Mouse (Mus musculus) naive thymus-derived CD4-positive, alpha-beta T cell, adult 2 months (primary cell): Measurements from ENCODE around the gene Fancc.
A peak's percentile ranks its signal among the peaks of the same experiment; 100 is the strongest.
"Not testable (repeated sequence)": the region's sequence is repeated elsewhere in the genome, so short reads cannot be mapped to it uniquely, and the experiment has no call there.

Experiments
- DNase-seq: peaks from one replicate; pipeline ENCODE4 v3.0.0-alpha.2; 2011; ENCODE audit warnings: low read depth

Fancc gene

DNA sequence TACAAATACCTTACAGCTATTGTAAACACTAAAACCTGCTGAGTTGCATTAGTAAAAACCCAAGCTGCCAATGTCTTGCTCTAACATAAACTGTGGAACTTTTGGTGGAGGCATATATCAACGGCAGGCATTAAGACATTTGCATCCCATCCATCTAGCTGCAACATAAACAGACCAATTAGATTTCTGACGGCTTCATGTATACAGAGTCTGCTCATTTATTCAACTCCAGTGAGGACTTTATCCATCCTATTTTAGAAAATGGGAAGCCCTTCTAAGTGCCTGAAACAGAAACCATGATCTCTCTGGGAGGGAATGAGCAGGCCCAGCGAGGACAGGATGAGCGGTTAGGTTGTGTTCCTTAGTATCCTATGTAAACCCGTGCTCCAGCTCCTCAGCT lies 18.5 kb upstream of the Fancc start:
- no peak for DNase-seq

GRCm38 (mm10) chr13:63514931-63515360 lies 17.9 kb upstream of the Fancc start:
- no peak for DNase-seq

DNA sequence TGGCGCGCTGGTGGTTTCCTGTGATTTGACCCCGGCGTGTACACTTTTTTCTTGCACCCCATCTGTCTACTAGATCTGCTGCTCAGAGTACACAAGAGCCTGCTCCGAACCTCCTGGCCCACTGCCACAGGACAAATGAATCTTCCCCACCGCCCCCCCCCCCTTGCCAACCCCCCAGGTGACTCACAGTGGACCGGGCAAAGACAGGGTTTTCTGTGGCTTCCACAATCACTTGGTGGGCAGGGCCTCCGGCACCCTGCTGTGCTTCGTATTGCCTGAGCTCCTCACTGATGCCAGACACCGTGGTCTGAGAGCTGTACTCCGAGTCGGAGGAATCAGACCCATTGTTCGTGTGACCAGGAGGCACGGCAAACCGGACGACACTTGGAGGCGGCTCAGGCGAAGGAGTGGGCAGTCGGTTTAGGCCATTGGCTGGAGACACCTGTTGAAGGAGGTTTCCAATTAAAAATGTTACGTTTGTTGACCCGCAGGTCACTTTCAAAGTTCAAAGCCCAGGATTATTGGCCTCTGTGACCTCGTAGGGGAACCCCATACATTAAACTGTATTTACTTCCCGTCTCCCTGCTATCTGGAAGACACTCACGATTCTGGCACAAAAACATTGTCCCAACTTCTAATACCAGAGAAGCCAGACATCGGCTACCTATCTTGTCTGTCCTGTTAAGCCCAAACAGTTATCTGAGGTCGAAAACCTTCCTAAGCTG lies 16.5 kb upstream of the Fancc start:
- no peak for DNase-seq

- DNase-seq, result no peak
These were observed 15.3 kb upstream of the Fancc start for GRCm38 (mm10) chr13:63512411-63512810.

GRCm38 (mm10) chr13:63507821-63508220 lies 10.7 kb upstream of the Fancc start:
- DNase-seq, result no peak

GRCm38 (mm10) chr13:63507001-63507556 lies 10.0 kb upstream of the Fancc start:
- no peak for DNase-seq

DNA sequence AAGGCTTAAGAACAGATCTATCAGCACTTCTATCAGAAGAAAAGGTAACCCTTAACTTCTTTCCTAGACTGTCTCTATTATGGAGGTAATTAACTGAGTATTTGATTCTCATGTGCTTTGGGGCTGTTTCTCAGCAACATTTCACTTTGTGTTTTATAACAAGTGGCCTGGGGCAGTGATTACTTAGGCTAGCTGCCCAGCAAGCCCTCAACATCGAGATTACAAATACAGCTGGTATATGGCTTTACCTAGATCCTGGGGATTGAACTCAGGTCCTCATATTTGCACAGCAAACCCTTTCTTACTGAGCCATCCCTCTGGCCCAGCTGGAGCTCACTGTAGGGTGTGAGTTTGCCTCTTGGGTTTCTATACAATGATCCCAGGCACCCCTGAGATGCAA lies 9.3 kb upstream of the Fancc start:
- DNase-seq, result no peak

GRCm38 (mm10) chr13:63502391-63502790 lies 5.3 kb upstream of the Fancc start:
- no peak for DNase-seq

DNA sequence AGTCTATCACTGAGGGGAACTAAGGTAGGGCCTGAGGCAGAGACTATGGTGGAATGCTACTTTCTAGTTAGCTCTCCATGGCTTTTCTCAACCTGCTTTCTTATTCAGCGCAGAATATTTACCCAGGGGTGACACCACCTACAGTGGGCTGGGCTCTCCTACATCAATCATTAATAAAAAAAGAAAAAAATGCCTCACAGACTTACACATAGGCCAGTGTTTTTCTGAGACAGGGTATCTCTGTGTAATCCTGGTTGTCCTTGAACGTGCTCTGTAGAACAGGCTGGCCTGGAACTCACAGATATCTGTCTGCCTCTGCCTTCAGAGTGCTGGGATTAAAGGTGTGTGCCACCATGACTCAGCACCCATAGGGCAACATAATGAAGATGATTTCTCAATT lies 2.4 kb upstream of the Fancc start:
- no peak for DNase-seq

DNA sequence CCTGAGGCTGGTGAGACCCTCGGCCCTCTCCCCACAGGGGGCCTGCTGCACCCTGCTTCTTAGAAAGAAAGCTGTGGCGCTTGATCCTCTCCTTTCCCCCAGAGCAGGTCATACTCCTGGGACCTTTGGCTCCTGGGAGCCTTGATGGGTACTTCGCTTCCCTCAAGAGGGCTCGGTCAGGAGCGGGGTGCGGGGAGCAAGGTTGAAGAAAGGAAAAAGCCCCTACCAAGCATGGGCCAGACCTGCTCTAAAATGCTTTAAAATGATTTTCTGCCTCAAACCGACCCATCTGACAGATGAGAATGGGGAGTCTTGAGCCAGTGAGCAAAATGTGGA lies 9.4 kb downstream of the Fancc start:
- no peak for DNase-seq

DNA sequence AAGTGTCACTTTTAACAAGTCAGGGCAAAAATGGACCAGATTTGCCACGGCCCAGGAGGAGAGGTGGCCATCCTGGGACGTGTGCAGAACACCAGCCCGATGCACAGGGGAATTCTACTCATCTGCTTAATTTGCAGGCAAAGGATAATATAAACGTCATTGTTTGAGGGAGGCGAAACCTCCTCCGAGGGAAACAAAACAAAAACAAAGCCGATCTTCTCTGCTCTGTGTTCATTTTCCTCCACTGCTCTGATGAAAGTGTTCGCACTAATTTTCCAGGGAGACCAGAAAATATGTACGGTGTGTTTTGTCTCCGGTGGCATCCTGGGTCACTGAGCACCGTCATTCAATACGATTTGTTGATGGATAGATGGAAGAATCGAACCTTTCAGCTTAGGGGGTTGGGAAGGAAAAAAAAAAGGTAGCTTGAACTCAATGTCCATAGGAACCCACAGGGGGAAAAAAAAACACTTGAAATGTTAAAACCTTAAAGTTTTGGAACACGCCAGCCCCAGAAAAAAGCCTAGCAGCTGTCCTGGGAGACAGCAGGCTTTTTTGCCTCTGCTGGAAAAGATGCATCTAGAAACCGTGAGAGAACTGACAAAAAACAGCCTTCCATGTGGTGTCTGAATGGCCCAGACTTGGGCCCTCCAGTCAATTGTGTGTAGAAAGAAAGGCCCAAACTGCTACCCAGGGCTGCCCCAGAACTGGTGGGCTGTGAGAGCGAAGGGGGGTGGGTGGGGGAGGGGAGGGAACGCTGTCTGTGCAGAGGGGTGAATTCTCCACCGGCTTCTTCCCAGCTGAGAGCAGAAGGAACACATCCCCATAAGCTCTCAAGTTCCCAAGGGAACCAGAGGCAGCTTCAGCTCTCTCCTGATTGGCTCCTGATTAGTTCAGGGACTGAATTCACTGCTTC lies 10.0 kb downstream of the Fancc start:
- no peak for DNase-seq

DNA sequence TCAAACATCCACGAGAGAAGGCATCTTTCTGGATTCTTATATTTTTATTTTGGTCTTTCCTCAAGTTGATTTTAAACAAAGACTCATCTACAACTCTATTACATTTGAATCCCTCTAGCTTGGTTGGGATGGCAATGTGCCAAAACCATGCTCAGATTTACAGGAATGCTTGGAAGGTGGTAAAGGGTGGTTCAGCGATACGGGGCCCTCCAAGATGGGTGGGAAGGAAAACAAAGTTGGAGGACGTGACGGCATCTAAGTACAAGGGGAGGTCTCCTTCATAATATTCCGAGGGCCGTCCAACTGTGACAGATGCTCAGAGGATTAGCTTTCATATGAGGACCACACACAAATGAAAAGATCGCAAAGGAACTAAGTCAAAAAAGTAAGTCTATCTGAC lies 21.7 kb downstream of the Fancc start:
- DNase-seq, result no peak

DNA sequence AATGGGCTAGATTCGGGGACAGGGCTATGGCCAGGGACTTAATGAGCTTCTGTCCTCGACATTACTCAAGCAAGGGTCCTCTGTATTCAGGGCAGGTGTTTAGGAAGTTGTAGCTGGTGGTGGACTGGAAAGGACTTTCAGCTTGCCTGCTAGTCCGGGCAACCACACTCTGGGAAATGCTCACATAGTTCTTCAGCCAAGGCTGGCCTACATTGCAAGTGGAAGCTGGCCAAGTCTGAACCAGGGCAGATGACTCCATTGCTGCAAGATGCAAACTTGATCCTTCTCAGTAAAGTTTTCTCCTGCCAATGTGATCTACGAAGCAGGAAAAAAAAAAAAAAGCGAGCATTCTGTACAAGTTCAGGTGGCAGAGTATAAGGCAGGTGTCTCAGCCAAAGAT lies 44.2 kb downstream of the Fancc start:
- DNase-seq, result no peak

DNA sequence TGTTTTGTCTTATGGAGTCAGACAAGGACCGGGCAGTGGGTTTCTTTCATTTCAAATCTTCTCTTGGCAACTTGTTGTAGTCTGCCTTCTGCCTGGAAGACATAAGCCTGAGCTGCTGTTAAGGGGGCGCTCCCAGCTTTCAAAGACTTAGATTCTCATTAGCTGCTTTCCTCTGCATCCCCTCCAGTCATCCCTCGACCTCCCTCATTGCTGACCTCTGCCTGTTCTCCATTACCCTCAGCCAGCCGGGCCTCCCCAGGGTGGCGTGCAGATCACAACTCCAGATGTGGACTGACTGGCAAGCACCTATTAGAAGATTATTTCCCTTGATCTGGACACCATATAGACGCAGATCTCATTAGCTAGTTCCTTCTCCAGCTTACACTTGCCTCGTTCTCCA lies 45.9 kb downstream of the Fancc start:
- no peak for DNase-seq

DNA sequence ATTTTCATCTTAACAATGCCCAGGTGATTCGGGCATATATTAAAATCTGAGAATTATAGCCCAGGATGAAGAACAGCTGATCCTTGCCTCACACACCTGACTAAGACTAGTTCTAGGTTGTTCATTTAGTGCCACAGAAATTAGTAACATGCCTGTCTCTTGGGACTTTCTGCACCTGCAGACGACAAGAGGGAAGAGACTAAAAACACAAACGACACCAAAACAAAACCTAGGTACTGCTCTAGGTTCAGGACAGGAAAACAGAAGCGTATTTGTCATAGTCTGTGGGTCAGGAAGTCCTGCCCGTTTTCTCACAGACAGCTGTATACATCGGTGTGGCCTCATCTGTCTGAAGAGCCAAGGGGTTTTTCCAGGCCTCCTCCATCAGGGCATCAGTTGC lies 51.7 kb downstream of the Fancc start:
- no peak for DNase-seq

DNA sequence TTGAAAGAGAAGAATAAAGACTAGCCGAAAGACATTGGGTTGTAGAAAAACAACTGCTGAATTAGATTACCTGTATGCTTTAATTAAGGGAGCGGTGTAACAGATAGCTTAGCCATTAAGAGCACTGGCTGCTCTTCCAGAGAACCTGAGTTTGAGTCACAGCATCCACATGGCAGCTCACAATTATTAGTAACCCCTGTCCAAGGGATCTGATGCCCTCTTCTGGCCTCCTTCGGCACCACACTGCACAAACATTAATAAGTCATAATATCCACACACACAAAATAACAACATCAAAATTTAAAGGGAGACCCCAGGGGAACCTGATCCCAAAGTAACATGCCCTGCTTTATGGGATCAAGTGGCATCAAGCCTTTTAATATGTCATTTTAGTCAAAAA lies 64.3 kb downstream of the Fancc start:
- peak; percentile 36 for DNase-seq

GRCm38 (mm10) chr13:63431857-63432191 lies 65.3 kb downstream of the Fancc start:
- no peak for DNase-seq

- peak; percentile 96 for DNase-seq
These were observed 65.8 kb downstream of the Fancc start for GRCm38 (mm10) chr13:63431030-63431856.

- no peak for DNase-seq
These were observed 66.4 kb downstream of the Fancc start for GRCm38 (mm10) chr13:63430681-63431029.

GRCm38 (mm10) chr13:63430206-63430605 lies 66.9 kb downstream of the Fancc start:
- DNase-seq, result no peak

- not testable (repeated sequence) for DNase-seq
These were observed 68.9 kb downstream of the Fancc start for GRCm38 (mm10) chr13:63428211-63428610.

DNA sequence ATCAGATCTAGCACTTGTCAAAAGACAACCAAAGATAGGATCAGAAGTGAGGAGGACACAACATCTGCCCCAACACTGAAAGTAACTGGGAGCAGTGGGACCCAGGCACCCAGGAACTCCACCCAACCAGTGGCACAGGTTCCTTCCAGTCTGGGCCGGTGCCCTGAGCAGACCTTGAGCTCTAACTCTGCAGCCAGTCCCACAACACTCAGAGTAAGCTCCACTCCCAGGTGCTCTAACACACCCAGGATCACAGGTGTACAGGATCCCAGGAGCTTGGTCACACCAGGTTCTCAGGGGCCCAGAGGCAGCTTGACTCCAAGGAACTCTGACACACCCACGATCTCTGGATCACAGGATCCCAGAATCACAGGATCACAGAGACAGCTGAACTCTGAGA lies 74.0 kb downstream of the Fancc start:
- no peak for DNase-seq

DNA sequence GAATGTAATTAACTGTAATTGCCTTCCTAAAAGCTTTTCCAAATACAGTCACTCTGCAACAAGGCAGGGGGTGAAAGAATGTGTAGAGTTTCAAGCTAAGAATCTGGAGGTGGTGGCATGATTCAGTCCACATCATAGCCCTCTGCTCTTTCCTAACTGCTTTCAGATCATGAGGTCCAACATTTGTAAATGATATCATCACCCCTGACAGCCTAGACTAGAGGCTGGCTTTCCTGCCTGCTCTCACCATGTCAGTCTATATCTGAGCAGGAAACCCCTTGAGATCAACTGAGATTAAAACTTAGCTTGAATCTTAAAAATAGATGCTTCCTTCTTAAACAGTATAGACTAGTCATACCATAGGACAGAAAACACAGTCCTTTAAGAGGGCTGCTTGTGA lies 75.9 kb downstream of the Fancc start:
- DNase-seq, result no peak
